Mouse (Mus musculus): Measurements from ENCODE around the gene Pcsk5. TPM values are rescaled to one million over a fixed set of nuclear protein-coding genes. Genes with fewer than 3 reads are reported as not detected.
"Not testable (repeated sequence)": the region's sequence is repeated elsewhere in the genome, so short reads cannot be mapped to it uniquely, and the experiment has no call there.

Gene Pcsk5
- total RNA-seq, 2 experiments from 2014 or later, result 13.9 to 15.6 TPM

- no peak for DNase-seq (ENCODE audit: low spot score in 2 of 2)
Measured at GRCm38 (mm10) chr19:17489041-17489865, 348.2 kb downstream of the Pcsk5 start.

GRCm38 (mm10) chr19:17482126-17482790, 355.2 kb downstream of the Pcsk5 start:
- DNase-seq (ENCODE audit: low spot score in 2 of 2), result no peak

- DNase-seq (ENCODE audit: low spot score in 2 of 2), result no peak
Measured at GRCm38 (mm10) chr19:17479471-17479870, 358.0 kb downstream of the Pcsk5 start.

GRCm38 (mm10) chr19:17476021-17476420, 361.4 kb downstream of the Pcsk5 start:
- DNase-seq (ENCODE audit: low spot score in 2 of 2), result no peak

- not testable (repeated sequence) for DNase-seq (ENCODE audit: low spot score in 2 of 2)
Measured at GRCm38 (mm10) chr19:17473138-17473537, 364.3 kb downstream of the Pcsk5 start.

- DNase-seq (ENCODE audit: low spot score in 2 of 2), result no peak
Measured at GRCm38 (mm10) chr19:17471861-17472260, 365.6 kb downstream of the Pcsk5 start.

- no peak for DNase-seq (ENCODE audit: low spot score in 2 of 2)
Measured at GRCm38 (mm10) chr19:17471196-17471595, 366.2 kb downstream of the Pcsk5 start.

- DNase-seq (ENCODE audit: low spot score in 2 of 2), result no peak
Measured at GRCm38 (mm10) chr19:17467556-17468211, 369.7 kb downstream of the Pcsk5 start.

- DNase-seq (ENCODE audit: low spot score in 2 of 2), result no peak
Measured at GRCm38 (mm10) chr19:17452001-17452400, 385.4 kb downstream of the Pcsk5 start.

GRCm38 (mm10) chr19:17443581-17443980, 393.9 kb downstream of the Pcsk5 start:
- DNase-seq (ENCODE audit: low spot score in 2 of 2), result no peak

- no peak for DNase-seq (ENCODE audit: low spot score in 2 of 2)
Measured at GRCm38 (mm10) chr19:17439476-17440189, 397.8 kb downstream of the Pcsk5 start.

GRCm38 (mm10) chr19:17436651-17437050, 400.8 kb downstream of the Pcsk5 start:
- no peak for DNase-seq (ENCODE audit: low spot score in 2 of 2)

- DNase-seq (ENCODE audit: low spot score in 2 of 2), result no peak
Measured at GRCm38 (mm10) chr19:17428561-17428914, 408.9 kb downstream of the Pcsk5 start.

GRCm38 (mm10) chr19:17427824-17428560, 409.4 kb downstream of the Pcsk5 start:
- no peak for DNase-seq (ENCODE audit: low spot score in 2 of 2)

- DNase-seq (ENCODE audit: low spot score in 2 of 2), result no peak
Measured at GRCm38 (mm10) chr19:17423306-17423705, 414.1 kb downstream of the Pcsk5 start.

GRCm38 (mm10) chr19:17417855-17418254, 419.6 kb downstream of the Pcsk5 start:
- no peak for DNase-seq (ENCODE audit: low spot score in 2 of 2)

GRCm38 (mm10) chr19:17412915-17413459, 424.4 kb downstream of the Pcsk5 start:
- DNase-seq (ENCODE audit: low spot score in 2 of 2), result no peak

GRCm38 (mm10) chr19:17410465-17411065, 426.9 kb downstream of the Pcsk5 start:
- DNase-seq (ENCODE audit: low spot score in 2 of 2), result no peak

- no peak for DNase-seq (ENCODE audit: low spot score in 2 of 2)
Measured at GRCm38 (mm10) chr19:17409351-17409750, 428.1 kb downstream of the Pcsk5 start.

GRCm38 (mm10) chr19:17408591-17408990, 428.8 kb downstream of the Pcsk5 start:
- no peak for DNase-seq (ENCODE audit: low spot score in 2 of 2)
